Mouse (Mus musculus) embryo, embryonic 9.5 days (tissue): ENCODE data around the gene Ly6g5b.
A peak's percentile ranks its signal among the peaks of the same experiment; 100 is the strongest.

ENCODE experiments used
- DNase-seq: peaks from one replicate; pipeline ENCODE4 v3.0.0-alpha.2; 2017; ENCODE audit errors: extremely low spot score

Ly6g5b gene

DNA sequence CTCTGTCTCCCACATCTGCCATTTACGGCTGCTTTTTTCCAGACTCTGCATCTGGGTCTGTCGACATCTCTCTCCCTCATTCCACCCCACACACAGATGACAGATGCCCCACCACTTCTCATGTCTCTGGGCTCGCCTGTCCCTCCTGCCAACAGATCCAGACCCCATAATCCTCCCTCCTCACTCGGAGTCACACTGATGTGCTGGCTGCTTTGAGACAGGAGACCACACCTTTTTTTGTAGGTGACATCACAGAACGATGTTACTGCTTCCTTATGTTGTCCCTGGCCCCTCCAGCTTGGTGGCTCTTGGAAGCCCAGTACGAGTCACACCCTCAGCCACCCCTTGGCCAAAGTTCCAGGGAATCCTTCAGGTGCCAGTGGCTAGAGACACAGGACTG is 35.0 kb downstream of the Ly6g5b start:
- DNase-seq: no peak

DNA sequence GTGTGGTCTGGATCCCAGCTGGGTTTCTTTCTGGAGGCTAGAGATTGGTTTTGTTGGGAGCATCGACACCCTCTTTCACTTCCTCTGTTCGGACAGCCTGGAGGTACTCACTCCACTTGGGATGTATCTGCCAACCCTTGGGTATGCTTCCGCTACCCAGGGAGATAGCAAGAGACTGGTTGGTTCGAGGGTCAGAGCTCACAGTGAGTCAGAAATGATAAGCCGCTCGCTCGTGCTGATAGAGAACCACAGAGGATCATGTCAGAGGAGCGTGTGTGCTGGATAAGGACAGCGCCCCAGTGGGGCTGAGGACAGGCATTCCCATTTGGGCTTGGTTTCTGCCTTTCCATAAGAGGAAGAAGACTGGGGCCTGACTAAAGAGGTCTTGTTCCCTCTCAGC is 35.5 kb downstream of the Ly6g5b start:
- DNase-seq: no peak

DNA sequence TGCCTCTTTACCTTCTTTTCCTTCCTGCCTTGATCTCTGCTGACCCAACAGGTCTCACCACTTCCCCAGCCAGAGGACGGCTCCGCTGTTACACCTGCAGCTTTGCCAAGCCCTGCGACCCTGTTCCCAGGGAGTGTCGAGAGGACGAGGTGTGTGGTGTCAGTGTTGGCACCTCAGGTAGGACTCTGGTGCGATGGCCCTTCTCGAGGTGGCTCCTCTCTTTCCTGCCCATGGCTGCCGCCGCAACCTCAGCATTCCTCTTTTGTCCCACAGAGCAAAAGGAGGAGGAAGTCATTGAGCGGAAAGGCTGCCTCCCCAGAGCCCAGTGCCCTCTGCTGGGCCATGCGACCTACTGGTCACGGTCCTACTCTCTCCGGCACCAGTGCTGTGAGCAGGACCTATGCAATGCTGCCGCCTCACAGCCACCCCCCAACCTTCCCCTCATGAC is 37.4 kb downstream of the Ly6g5b start, which contains the start of gene Ly6g6d:
Gene Ly6g6d (minus strand): TSS at position 280 of the 448 bp plus-strand sequence.
- peak; percentile 54 for DNase-seq

- DNase-seq: no peak
Measured at GRCm38 (mm10) chr17:35077285-35077684, 37.9 kb downstream of the Ly6g5b start.

- DNase-seq: no peak
Measured at GRCm38 (mm10) chr17:35076507-35077176, 38.6 kb downstream of the Ly6g5b start, which contains the start of gene Ly6g6e. Gene Ly6g6e, plus strand, starts transcription at chr17:35076902.

GRCm38 (mm10) chr17:35074097-35074496 is 41.1 kb downstream of the Ly6g5b start:
- DNase-seq: no peak

DNA sequence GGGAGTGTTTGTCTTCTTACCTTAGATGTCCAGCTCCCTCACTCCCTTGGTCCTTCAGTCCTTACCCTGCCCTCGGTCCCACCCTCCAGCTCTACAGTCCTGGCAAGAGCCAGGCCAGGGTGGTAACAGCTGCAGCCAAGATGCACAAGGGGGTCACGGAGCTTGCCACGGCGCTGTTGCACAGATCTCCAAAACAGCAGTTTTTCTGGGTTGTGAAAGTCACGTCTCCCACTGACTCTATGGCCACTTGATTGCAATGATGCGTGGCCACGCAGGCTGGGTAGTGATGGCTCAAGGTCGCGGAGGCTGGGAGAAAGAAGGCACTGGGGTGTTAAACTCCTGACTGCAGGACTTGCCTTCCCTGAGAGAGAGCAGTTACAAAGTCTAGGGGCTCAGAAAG is 43.8 kb downstream of the Ly6g5b start:
- no peak for DNase-seq

GRCm38 (mm10) chr17:35070556-35071229 is 44.5 kb downstream of the Ly6g5b start:
- DNase-seq: no peak

DNA sequence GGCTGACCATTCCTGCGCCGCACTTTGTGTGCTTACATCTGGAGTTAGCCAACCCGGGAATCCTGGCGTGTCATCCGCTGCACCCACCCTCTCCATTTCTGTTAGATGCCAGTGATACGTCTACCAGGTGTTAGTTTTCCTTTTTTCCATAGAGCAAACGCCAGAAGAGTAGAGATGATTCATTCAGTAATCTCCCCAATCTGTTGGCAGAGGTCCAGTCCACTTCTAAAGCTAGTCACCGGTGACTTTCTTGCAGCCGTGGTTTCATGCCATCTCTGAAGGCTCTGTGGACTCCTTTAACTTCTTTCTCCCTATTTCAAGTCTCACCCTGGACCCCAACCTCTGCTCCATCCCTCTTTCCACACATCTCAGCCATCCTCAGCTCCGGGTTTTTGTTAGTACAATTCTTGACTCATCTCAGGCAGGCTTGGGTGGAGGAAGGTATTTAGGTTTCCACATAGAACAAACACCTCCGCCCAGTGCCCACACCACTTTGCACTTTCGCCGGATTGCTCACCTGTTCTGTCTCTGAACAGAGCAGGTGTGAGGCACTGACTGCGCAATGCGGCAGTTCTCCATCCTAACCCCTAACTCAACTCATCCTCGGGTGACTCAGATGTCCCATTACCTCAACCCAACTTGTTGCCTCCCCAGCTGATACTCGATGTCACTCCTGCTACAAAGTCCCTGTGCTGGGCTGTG is 46.9 kb downstream of the Ly6g5b start:
- DNase-seq: no peak

GRCm38 (mm10) chr17:35066084-35066483 is 49.1 kb downstream of the Ly6g5b start, which contains the start of gene Mpig6b:
Gene Mpig6b, minus strand, starts transcription at chr17:35066184.
- no peak for DNase-seq

GRCm38 (mm10) chr17:35064951-35065947 is 50.0 kb downstream of the Ly6g5b start, which contains the start of gene Ly6g6c:
Gene Ly6g6c, plus strand, starts transcription at chr17:35065388.
- peak; percentile 61 for DNase-seq

- DNase-seq: no peak
Measured at GRCm38 (mm10) chr17:35064378-35064877, 50.8 kb downstream of the Ly6g5b start.
